Mouse (Mus musculus) midbrain, embryonic 14.5 days (tissue): ENCODE results near the gene Srgap1. TPM values are rescaled to one million over a fixed set of nuclear protein-coding genes. Genes with fewer than 3 reads are reported as not detected.
"Not testable (repeated sequence)": the region's sequence is repeated elsewhere in the genome, so short reads cannot be mapped to it uniquely, and the experiment has no call there.

Experiments used
- ATAC-seq: fragments of 200-750 bp; cut with Nextera tagmentation; 2 replicates; pipeline ENCODE4 v1.8.0; 2017; ENCODE audit warnings: moderate number of reproducible peaks, moderate library complexity; ENCODE audit not compliant: low FRiP score, low TSS enrichment
- DNase-seq: peaks from one replicate; pipeline ENCODE4 v3.0.0-alpha.2; 2015
- H3K27ac ChIP-seq: fragments of 300-500 bp; sonication (generic); replicated peaks from 2 replicates; pipeline ENCODE4 v1.5.1; 2014; ENCODE audit warnings: mild to moderate bottlenecking, low read depth, low read length, moderate library complexity
- H3K27me3 ChIP-seq: fragments of 300-500 bp; sonication (generic); 2 replicates; pipeline ENCODE4 v1.6.1; 2014; ENCODE audit warnings: low read length, control low read depth, mixed read lengths; ENCODE audit not compliant: control insufficient read depth, insufficient read depth
- H3K36me3 ChIP-seq: fragments of 300-500 bp; sonication (generic); 2 replicates; pipeline ENCODE4 v1.6.1; 2014; ENCODE audit warnings: low read length, control low read depth; ENCODE audit not compliant: control insufficient read depth, insufficient read depth
- H3K4me1 ChIP-seq: fragments of 300-500 bp; sonication (generic); 2 replicates; pipeline ENCODE4 v1.6.1; 2014; ENCODE audit warnings: mild to moderate bottlenecking, antibody characterized with exemption, low read length, control low read depth; ENCODE audit not compliant: control insufficient read depth, insufficient read depth
- H3K4me2 ChIP-seq: fragments of 300-500 bp; sonication (generic); 2 replicates; pipeline ENCODE4 v1.6.1; 2014; ENCODE audit warnings: mild to moderate bottlenecking, low read length, moderate library complexity
- H3K4me3 ChIP-seq: fragments of 300-500 bp; sonication (generic); replicated peaks from 2 replicates; pipeline ENCODE4 v1.5.1; 2014; ENCODE audit warnings: low read depth, low read length
- H3K9ac ChIP-seq: fragments of 300-500 bp; sonication (generic); replicated peaks from 2 replicates; pipeline ENCODE4 v1.6.1; 2014; ENCODE audit warnings: mild to moderate bottlenecking, low read length, moderate library complexity
- H3K9me3 ChIP-seq: fragments of 300-500 bp; sonication (generic); 2 replicates; pipeline ENCODE4 v1.6.1; 2016; ENCODE audit warnings: low read length, control low read depth, mixed read lengths; ENCODE audit not compliant: control insufficient read depth
- WGBS: fragments of 180-500 bp; shearing (Covaris S2); extraction: QIAGEN DNeasy Blood & Tissue Kit; methylation state at CpG from one replicate; pipeline ENCODE4 v1.1.7; 2014; 5-methylcytosine and 5-hydroxymethylcytosine counted together
- polyA plus RNA-seq: library from polyadenylated mRNA; unstranded; fragments of >200 nt; fragmentation: Nextera tagmentation; extraction: Ambion mirVana; gene quantifications from 2 replicates; pipeline ENCODE4 v1.2.1, GENCODE M21; 2014

Gene Srgap1
- polyA plus RNA-seq, 1 experiment from 2014 or later: 40.8 TPM

DNA sequence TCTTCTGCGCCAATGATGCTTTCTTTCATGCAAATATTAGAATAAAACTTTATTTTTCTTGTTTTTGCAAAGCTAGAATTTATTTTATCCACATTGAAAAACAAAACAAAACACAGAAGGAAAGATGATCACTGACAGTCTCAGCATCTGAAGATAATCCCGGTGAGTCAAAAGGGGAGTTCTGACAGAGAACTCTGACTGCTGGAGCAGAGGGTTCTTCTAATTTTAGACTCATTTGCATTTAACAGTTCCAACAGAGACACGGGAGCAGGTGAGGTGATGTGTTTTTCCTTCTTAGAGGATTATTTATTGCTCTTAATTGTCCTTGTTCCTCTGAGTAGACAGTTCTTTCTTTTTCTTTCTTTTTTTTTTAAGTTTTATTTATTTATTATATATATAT lies 271.1 kb downstream of the Srgap1 start:
- ATAC-seq (no peak), DNase-seq (no peak)
- WGBS: 51% methylated on average over 3 of the region's 3 CpGs
- no peaks in the 10 kb centered on the region for H3K36me3 ChIP-seq
- H3K4me2 ChIP-seq: no peak overlapping the region
- no peaks in the 10 kb centered on the region for H3K9me3 ChIP-seq
- H3K4me3 ChIP-seq: no peak overlapping the region
- H3K4me1 ChIP-seq: no peaks in the 10 kb centered on the region
- no peak overlapping the region for H3K27ac ChIP-seq
- H3K9ac ChIP-seq: no peak overlapping the region
- no peaks in the 10 kb centered on the region for H3K27me3 ChIP-seq

- Histone ChIP-seq H3K4me3 (no peak overlapping the region), H3K36me3 (no peaks in the 10 kb centered on the region), H3K9me3 (no peaks in the 10 kb centered on the region), H3K4me1 (no peaks in the 10 kb centered on the region), H3K27me3 (no peaks in the 10 kb centered on the region), H3K9ac (no peak overlapping the region), H3K4me2 (no peak overlapping the region), H3K27ac (no peak overlapping the region)
- DNase-seq (no peak), ATAC-seq (no peak)
- 89% methylated on average over 4 of the region's 4 CpGs for WGBS
Observed at GRCm38 (mm10) chr10:121773813-121774212, 273.3 kb downstream of the Srgap1 start.

GRCm38 (mm10) chr10:121770624-121771577 lies 276.2 kb downstream of the Srgap1 start:
- 51% methylated on average over 20 of the region's 20 CpGs for WGBS
- DNase-seq (peak; percentile 47), ATAC-seq (no peak)
- no peaks in the 10 kb centered on the region for H3K4me1 ChIP-seq
- no peak overlapping the region for H3K4me3 ChIP-seq
- H3K4me2 ChIP-seq: no peak overlapping the region; the same call in 1 of the 2 replicates
- H3K36me3 ChIP-seq: no peaks in the 10 kb centered on the region
- no peaks in the 10 kb centered on the region for H3K9me3 ChIP-seq
- no peaks in the 10 kb centered on the region for H3K27me3 ChIP-seq
- no peak overlapping the region for H3K9ac ChIP-seq
- no peak overlapping the region for H3K27ac ChIP-seq

DNA sequence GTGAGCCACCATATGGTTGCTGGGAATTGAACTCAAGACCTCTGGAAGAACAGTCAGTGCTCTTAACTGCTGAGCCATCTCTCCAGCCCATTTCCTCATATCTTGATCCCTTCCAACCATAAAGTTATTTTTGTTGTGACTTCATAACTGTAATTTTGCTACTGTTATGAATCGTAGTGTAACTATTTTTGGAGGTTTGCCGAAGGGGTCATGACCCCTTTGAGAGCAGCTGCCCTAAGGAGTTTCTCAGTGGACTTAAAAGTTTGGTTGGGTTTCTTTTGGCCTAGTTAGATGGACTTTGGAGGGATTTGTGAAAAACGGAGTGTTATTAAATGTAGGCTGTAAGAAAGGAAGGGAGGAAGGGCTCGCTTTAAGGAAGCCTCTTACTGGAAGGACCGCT lies 277.4 kb downstream of the Srgap1 start:
- no peaks in the 10 kb centered on the region for H3K36me3 ChIP-seq
- DNase-seq (no peak), ATAC-seq (no peak)
- H3K4me3 ChIP-seq: no peak overlapping the region
- H3K9ac ChIP-seq: no peak overlapping the region
- no peak overlapping the region for H3K27ac ChIP-seq
- WGBS: 92% methylated on average over 5 of the region's 5 CpGs
- peaks cover 4% of the 10 kb centered on the region; the same call in 1 of the 2 replicates for H3K4me1 ChIP-seq
- H3K9me3 ChIP-seq: no peaks in the 10 kb centered on the region
- no peak overlapping the region for H3K4me2 ChIP-seq
- no peaks in the 10 kb centered on the region for H3K27me3 ChIP-seq

GRCm38 (mm10) chr10:121767295-121767694 lies 279.8 kb downstream of the Srgap1 start:
- DNase-seq: peak; percentile 32
- not testable (repeated sequence) for H3K4me3 ChIP-seq, ATAC-seq, H3K4me2 ChIP-seq, H3K9ac ChIP-seq, H3K27ac ChIP-seq, H3K36me3 ChIP-seq, H3K27me3 ChIP-seq, H3K4me1 ChIP-seq, H3K9me3 ChIP-seq
- 80% methylated on average over 3 of the region's 3 CpGs for WGBS

GRCm38 (mm10) chr10:121765174-121766057 lies 281.7 kb downstream of the Srgap1 start:
- H3K27ac ChIP-seq: peak overlapping the region; percentile 73
- no peak overlapping the region for H3K9ac ChIP-seq
- DNase-seq (peak; percentile 96), ATAC-seq (peak; percentile 93; the same call in 1 of the 2 replicates)
- no peak overlapping the region for H3K4me3 ChIP-seq
- no peaks in the 10 kb centered on the region; the same call in 1 of the 2 replicates for H3K27me3 ChIP-seq
- H3K36me3 ChIP-seq: no peaks in the 10 kb centered on the region
- peak overlapping the region; percentile 21; the same call in 1 of the 2 replicates for H3K4me2 ChIP-seq
- 23% methylated on average over 10 of the region's 10 CpGs for WGBS
- peaks cover 4% of the 10 kb centered on the region; the same call in 1 of the 2 replicates for H3K4me1 ChIP-seq
- no peaks in the 10 kb centered on the region for H3K9me3 ChIP-seq

DNA sequence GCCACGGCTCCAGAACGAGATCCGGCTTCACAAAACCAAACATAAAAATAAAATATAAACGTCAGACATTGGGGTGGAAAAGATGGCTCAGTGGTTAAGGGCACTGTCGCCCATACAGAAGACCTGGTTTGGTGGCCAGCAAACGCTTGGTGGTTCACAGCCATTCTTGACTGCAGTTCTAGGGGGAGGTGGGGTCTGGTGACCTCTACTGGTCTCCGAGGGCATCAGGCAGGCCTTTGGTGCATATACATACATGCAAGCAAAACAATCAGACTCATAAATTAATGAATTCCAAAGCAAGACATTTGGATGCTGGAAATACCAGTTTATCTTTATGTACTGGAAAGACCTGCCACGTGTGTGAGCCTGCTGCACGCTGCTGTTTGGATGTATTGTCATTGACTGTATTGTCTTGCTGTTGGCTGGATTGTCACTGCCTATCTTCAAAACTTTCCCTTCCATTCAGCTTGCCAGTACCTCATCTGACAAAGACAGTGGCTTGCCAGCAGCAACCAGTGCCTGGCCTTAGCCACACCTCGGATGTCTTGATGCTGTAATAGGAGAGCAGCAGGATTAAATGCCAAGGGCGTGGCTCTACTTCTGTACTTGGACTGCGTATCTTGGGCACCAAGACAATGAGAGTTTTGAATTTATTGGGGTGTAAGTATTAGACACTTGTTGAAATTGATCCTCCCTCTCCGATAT lies 282.5 kb downstream of the Srgap1 start:
- WGBS: 79% methylated on average over 13 of the region's 13 CpGs
- Histone ChIP-seq H3K4me2 (peak overlapping the region; percentile 21; the same call in 1 of the 2 replicates), H3K27me3 (no peaks in the 10 kb centered on the region; the same call in 1 of the 2 replicates)

GRCm38 (mm10) chr10:121763191-121763590 lies 283.9 kb downstream of the Srgap1 start:
- no peak for ATAC-seq
- H3K4me1 ChIP-seq: peaks cover 4% of the 10 kb centered on the region; the same call in 1 of the 2 replicates
- no peak overlapping the region for H3K4me2 ChIP-seq
- no peaks in the 10 kb centered on the region for H3K36me3 ChIP-seq
- WGBS: 75% methylated on average over 10 of the region's 13 CpGs
- H3K27ac ChIP-seq: no peak overlapping the region
- no peak overlapping the region for H3K4me3 ChIP-seq
- DNase-seq: no peak
- no peak overlapping the region for H3K9ac ChIP-seq
- H3K9me3 ChIP-seq: no peaks in the 10 kb centered on the region
- H3K27me3 ChIP-seq: no peaks in the 10 kb centered on the region; the same call in 1 of the 2 replicates

More for the DNA sequence above, 282.5 kb downstream of the Srgap1 start:
- Histone ChIP-seq H3K27ac (peak overlapping the region; percentile 73), H3K36me3 (no peaks in the 10 kb centered on the region), H3K9me3 (no peaks in the 10 kb centered on the region), H3K4me3 (no peak overlapping the region), H3K9ac (no peak overlapping the region), H3K4me1 (peaks cover 4% of the 10 kb centered on the region; the same call in 1 of the 2 replicates)
- no peak for DNase-seq
- ATAC-seq: peak; percentile 70; the same call in 1 of the 2 replicates
